Mouse (Mus musculus): ENCODE data around the gene Olfr1341.

The Olfr1341 gene

GRCm38 (mm10) chr4:118703223-118703622 lies at the start of gene Olfr1341:
Gene Olfr1341 (plus strand): TSS chr4:118703523.
- DNase-seq (ENCODE audit: extremely low read depth, low read depth): no peak

DNA sequence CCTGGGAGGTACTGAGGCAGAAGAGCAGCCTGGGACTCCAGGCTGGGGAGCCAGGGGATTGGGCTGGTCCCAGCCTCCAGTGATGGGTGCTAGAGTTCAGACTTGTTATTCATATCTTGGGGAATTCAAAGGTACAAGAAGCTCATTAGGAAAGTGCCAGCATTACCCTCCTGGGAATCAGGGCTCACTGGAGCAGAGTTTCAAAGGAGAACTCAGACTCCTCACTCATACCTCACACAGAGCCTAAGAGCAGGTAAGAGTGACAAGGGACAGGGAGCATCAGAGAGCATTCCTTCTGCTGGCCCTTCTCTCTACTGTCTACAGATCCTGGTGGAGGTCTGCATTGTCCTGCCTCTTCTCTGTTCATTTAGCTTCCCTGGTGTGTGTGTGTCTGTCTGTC lies 44.7 kb upstream of the Olfr1341 start, which contains the start of gene Olfr62:
TSS of gene Olfr62 (plus strand) at position 301 of the 400 bp plus-strand sequence.
- DNase-seq (ENCODE audit: extremely low read depth, low read depth): no peak

GRCm38 (mm10) chr4:118687086-118687485 lies 16.2 kb upstream of the Olfr1341 start:
- DNase-seq (ENCODE audit: extremely low read depth, low read depth): no peak

DNA sequence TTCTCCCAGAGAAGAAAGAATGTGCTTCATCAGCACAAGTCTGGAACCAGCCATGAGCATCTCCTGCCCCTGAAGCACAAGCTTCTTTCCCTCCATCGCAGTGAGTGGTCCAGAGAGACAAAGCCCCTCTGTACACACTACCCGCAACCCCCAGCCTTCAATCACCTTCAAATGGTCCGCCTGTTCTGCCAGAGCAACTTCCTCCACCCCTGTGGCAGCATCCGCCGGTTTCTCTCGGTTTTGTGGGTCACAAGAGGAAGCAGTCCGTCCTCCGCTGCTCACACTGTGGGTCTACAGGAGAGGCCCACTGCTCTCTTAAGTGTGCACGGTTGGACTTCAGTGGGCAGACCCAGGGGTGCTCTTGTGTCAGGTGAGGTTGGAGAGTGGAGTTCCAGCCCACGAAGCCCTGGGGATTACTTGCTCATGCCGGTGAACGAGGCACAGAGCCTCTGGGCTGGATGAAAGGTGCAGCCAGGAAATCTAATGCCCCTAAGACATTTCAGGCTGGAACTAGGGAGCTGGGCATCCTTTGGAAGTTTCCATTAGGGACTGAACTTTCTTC lies 10.8 kb upstream of the Olfr1341 start, which contains the start of gene Olfr1342:
TSS of gene Olfr1342 (minus strand) at position 345 of the 562 bp plus-strand sequence.
- no peak for DNase-seq (ENCODE audit: extremely low read depth, low read depth)

GRCm38 (mm10) chr4:118693812-118694211 lies 9.5 kb upstream of the Olfr1341 start:
- no peak for DNase-seq (ENCODE audit: extremely low read depth, low read depth)

- DNase-seq (ENCODE audit: extremely low read depth, low read depth): no peak
Observed at GRCm38 (mm10) chr4:118708086-118708485, 4.8 kb downstream of the Olfr1341 start.

GRCm38 (mm10) chr4:118711656-118712055 lies 8.3 kb downstream of the Olfr1341 start:
- no peak for DNase-seq (ENCODE audit: extremely low read depth, low read depth)

- DNase-seq (ENCODE audit: extremely low read depth, low read depth): no peak
Observed at GRCm38 (mm10) chr4:118719838-118720237, 16.5 kb downstream of the Olfr1341 start, which contains the start of gene Olfr1340. Gene Olfr1340 (plus strand): TSS chr4:118720138.

- peak; percentile 4 for DNase-seq (ENCODE audit: extremely low read depth, low read depth)
Observed at GRCm38 (mm10) chr4:118721742-118722483, 18.6 kb downstream of the Olfr1341 start.

GRCm38 (mm10) chr4:118731875-118732274 lies 28.6 kb downstream of the Olfr1341 start, which contains the start of gene Olfr1339:
Gene Olfr1339 (plus strand): TSS chr4:118732175.
- no peak for DNase-seq (ENCODE audit: extremely low read depth, low read depth)

GRCm38 (mm10) chr4:118739574-118739973 lies 36.3 kb downstream of the Olfr1341 start:
- no peak for DNase-seq (ENCODE audit: extremely low read depth, low read depth)

DNA sequence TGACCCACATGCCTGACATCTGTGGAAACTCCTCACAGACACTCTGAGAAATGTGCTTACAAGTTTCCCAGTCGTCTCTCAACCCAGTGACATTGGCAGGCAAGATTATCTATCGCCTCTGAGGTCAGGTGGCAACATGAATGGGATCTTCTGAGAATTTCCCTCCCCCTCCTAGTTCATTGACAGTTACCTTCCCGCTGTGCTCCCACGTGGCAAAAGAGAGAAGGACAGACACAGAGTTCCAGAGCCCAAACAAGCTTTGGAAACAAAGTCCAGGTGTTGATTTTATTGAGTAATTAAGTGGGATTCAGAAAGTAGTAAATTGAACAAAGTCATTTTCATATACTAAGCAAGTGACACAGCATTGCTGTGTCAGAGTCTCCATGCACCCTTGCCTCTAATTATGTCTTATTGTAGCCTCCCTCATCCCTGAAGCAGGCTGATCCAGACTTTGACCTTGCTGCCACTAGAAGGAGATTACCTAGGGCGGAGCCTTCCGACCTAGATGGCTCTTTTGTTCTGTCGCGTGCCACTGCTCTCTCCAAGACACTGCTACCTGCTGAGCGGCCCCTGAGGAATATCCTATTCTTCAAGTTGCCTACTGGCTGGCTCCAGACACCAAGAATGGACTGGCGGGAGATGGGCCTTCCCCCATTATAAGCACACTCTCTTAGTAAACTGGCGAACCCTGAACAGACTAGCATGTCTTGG lies 37.8 kb downstream of the Olfr1341 start:
- no peak for DNase-seq (ENCODE audit: extremely low read depth, low read depth)

- no peak for DNase-seq (ENCODE audit: extremely low read depth, low read depth)
Observed at GRCm38 (mm10) chr4:118741881-118742280, 38.6 kb downstream of the Olfr1341 start.

- no peak for DNase-seq (ENCODE audit: extremely low read depth, low read depth)
Observed at GRCm38 (mm10) chr4:118758637-118759036, 55.3 kb downstream of the Olfr1341 start, which contains the start of gene Olfr1338. Gene Olfr1338 (minus strand): TSS chr4:118758737.
